Mouse (Mus musculus) spleen, postnatal 4 days (tissue): Measurements from ENCODE around the gene Ccdc24.
A peak's percentile ranks its signal among the peaks of the same experiment; 100 is the strongest.

ENCODE experiments used
- DNase-seq, 2 experiments: peaks; one replicate each; pipeline ENCODE4 v3.0.0; 2022; ENCODE audit warnings: low spot score in 2 of 2

Gene Ccdc24

DNA sequence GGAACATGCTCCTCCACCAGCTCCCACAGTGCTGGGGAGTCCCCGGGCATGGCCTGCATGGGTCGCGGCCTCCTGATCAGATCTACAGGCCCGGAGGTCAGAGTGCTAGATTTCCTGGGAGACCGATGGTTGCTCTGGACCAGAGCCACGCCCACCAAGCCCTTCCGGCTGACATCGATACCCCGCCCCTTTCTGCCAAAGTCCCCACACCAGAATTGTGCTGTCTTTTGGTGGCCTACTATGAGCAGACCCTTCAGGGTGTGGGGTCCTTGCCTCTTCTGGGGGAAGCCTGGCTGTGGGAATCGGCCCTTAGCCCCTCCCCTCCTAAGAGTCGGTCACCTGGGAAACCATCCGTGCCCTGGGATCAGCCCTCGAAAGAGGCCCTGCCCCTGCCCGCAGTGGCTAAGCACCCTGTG, at the start of gene Ccdc24:
Gene Ccdc24 (minus strand): TSS at position 87 of the 416 bp plus-strand sequence.
- DNase-seq = no peak

DNA sequence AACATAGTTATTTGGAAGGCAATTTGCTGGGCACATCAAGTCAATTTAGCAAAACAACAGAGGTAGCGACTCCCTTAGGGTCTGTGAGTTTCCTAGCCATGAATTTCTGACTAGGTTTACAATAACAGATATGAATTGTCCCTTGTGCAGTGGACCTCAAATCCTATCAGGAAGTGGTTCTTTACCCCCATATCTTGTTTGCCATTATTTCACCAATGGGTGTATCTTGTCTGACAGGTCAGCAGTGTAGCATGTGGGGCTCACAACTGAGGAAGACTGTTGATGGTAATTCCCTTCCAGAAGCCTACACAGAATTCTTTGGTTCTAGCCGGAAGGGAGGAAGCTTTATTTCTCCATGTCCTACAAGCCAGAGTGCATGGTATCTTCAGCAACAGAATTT, 49.0 kb upstream of the Ccdc24 start:
- DNase-seq = no peak

DNA sequence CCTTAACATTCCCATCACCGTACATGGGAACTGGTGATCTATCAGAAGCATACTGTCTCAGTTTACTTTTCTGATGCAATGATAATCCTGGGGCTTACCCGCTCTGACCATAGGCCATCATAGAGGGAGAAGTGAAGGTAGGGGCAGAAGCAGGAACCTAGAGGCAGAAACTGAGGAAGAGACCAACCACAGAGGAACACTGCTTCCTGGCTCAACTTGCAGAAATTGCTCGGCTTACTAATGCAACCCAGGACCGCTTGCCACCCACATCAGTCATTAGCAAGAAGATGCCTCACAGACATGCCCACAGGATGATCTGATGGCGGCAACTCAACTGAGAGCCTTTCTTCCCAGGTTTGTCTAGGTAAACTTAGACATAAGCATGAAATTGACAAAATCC, 46.4 kb upstream of the Ccdc24 start:
- no peak for DNase-seq

DNA sequence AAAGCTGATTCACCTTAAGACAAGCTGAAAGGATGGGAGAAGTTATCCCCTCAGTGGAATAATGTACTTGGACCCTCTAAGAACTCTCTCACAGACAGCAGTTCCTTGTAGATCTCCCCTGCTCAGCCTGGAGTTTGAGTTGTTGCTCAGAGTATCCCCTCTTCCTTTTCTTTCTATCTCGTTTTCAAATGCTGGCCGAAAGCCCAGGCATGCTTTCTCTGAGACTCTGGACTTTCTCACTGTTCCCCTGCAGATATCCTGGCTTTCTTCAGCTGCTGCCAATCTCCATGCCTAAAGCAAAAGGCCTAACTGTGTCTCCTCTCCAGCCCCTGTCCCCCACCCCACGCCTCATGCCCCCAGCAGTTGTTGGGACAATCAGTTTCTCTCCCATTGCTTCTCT, 45.9 kb upstream of the Ccdc24 start:
- no peak for DNase-seq

DNA sequence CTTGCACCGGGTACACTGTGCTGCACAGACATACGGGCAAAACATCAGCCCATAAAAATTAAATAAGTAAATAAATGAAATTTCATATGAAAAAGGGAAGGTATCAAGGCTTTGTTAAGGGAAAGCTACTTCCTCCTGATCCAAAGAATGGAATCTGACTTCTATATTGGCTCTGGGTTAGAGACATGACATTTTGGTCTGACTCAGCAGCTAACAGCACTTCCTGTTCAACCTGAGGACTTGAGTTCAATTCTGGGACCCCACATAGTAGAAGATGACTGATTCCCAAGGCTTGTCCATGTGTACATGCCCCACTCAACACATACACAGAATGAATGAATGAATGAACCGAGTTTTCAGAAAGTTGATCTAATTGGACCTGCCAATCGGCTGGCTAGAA, 45.5 kb upstream of the Ccdc24 start:
- no peak for DNase-seq

DNA sequence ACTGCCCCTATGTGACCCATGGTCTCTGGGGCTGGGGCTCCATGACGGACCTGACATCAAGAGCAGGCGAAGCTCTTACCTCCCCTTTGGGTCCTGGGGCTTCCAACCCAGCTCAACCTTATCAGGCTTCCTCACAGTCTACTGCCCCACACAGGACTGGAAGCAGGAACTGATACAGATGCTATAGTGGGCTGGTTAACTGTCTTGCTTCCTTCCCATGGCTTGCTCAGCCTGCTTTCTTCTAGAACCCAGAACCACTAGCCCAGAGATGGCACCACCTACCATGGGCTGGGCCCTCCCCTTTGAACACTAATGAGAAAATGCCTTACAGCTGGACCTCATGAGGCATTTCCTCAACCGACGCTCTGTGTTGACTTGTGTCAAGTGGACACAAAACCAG, 45.0 kb upstream of the Ccdc24 start:
- DNase-seq = no peak

DNA sequence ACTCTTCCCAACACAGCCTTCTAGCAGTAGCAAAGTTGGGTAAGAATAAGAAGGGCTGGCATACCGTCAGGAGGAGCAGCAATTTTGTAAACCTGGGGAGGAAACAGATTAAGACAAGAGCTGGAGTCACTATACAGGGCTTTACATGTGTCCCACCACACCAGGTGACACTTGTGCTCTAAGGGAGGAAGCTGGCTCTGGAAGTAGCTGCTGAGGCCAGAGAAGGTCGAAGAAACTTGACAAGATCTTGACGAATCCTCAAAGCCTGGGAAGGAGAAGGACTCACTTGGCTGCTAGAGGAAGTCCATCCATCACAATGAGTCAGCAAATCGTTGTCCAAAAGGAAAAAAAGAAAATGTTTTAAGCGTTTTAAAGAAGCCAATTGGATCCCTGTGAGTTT, 44.0 kb upstream of the Ccdc24 start:
- DNase-seq = no peak

DNA sequence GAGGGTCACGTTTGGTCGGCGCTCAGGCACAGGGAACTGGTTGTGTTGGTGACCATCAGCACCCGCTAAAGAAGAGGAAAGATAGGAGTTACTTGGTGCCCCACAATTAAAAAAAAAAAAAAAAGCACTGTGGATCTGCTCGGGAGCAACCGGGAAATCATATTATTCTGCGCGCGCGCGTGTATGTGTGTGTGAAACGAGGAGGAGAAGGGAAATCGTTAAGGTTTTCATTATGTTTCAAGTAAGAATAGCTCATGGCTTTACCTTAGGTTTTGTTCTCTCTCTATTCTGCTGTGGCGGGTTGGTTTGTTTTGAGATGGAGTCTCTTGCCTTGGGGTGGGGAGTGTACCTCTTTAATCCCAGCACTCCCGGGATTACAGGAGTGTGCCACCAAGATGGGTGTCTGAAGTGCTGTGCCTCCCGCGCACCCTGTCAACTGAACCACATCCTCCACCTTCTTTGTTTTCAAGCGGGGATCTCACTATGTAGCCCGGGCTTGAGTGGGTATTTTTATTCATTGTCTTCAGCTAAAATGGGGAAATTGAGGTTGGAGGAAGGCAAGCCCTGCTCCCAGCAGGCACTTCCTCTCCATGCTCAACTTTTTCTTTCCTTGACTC, 43.2 kb upstream of the Ccdc24 start:
- no peak for DNase-seq

DNA sequence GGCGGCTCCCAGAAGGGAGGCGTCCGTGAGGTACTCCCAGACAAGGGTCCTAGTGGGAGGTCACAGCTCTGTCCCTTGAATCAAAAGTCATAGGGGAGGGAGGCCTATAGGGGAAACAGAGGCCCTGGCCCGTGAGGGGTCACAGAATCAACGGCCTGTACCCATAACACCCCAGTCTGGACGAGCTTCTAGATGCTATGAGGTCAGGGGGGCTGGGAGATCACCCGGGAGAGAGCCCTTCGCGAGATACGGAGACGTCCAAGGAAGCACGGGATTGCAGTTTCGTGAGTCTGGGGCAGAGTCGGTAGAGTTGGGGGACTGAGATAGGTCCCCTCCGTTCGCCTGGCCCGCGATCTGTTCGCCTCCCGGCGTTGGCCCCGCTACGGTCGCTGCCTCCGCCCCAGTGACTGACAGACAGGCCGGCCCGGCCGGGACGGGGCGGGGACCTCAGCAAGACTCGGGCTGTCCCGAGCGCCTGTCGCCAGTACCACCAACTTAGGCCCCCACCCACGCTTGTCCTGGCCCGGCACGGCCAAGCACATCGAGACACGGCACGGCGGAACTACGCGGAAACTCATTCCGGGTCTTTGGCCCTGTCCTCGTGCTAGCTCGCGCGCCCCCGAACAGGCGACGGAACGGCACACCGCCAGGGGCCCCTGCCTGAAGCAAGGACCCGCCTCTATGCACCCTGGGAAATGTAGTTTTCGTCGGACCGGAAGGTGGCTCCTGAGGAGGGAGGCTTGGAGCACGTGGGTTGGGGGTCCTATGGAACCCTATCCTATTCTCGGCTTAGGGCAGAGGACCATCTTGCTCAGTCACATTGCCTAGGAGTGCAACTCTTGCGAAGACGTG, 42.5 kb upstream of the Ccdc24 start, which contains the start of gene Ipo13:
Gene Ipo13 (minus strand): TSS at position 409 of the 852 bp plus-strand sequence.
- peak; percentile 91 to 95 for DNase-seq

DNA sequence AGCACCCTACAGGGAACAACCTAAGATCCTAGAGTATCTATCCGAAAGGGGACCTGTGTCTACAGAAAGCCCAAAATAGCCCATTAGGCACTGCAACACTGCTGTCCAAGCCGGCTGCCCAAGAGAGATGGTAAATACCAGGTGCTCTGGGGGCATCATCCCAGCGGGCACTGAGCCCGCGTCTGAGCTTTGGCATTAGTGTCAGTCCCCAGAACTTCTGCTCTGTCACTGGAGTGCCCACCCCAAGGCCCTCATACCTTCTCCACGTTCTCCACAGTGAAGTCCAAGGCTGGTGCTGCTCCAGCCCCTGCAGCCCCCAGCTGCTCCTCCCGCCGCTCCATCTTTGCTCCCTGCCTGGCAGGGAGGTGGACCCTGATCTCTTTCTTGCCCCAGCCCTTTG, 41.7 kb upstream of the Ccdc24 start:
- peak in 1 of 2 experiments; percentile 22 for DNase-seq

DNA sequence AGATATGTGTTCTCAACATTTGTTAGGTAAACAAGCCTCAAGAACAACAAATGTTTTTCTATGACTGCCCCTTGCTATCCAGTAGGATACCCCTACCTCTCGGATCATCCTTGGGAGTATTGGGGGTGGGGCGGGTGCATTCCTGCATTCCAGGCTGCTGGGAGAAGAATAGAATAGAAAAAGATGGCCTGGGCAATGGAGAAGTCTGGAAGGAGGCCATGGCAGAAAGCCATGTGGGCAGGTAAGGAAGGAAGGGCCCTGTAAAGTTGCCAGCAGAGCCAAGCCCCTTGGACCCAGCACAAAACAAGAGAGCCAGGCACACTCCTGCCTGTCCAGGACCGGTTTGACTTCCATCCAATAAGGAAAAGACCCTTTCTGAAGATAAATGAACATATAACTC, 41.1 kb upstream of the Ccdc24 start:
- peak in 1 of 2 experiments; percentile 12 for DNase-seq

DNA sequence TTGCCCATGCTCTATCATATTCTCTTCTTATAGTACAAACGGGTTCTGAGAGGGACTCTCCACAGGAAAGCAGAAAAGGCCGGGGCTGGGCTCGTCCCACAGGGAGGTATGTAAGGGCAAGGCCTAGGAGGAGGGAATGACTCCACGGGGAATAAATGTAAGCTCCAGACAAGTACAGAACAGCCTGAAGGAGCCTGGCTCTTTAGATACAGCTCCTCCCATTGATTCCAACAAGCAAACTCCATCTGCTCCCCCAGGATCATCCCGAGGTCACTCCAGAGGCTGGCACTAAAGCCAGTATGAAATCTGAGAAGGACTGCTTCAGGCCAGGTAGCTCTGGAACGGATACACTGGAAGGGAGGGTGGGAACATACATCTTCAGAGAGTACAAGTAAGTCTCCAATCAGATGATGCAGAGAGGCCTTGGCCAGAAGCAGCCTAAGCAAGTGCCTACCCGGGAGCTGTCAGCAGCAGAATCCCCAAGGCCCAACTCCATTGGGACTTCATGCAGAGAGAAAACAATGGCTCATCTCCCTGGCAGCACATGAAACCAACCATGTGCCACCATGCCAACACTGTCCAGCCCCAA, 40.4 kb upstream of the Ccdc24 start:
- DNase-seq = no peak

DNA sequence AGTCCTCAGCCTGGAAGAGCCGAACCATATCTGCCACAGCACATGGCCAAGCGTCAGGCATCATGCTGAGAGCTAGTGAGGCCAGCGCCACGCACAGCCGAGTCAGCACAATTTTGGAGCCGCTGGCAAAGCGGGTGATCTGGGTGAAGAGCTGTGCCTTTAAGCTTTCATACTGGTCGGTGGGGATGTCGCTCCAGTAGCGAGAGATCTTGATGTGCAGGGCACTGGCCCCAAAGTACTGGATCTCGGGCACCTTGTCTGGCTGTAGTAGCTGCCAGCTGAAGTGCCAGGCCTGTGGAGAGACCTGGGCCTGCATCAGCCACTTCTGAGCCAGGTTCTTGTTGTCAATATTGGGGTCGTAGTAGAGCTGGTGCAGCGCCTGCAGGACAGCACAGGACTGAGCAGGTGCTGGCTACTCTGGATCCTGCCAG, 39.8 kb upstream of the Ccdc24 start:
- peak in 1 of 2 experiments; percentile 11 for DNase-seq

DNA sequence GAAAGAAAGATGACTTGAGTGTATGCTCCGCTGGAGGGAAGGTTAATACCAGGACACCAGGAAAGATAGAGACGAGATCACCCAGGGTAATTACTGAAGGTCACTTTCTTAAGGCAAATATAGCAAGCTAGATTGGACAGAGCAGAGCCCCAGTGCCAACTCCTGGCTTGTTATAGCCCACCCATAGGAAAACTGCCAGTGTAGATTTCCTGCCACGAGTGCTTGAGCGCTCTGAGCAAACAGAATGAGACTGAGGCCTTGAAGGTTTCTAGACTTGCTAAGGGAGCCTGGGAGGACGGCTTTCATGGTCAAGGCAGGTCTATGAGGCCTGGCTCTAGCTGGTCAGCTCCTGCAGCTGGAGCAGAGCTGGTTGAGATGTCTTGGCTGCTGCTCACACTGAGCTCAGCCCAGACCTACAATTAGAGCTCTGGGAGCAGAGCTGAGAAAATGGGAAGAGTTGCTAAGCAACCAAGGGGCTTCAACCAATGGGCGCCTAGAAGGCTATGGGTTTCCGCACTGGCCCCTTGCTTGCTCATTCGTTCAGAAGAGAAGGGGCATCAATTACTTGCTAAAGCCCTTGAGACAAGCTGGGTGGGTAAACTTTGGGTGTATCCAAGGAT, 36.6 kb upstream of the Ccdc24 start:
- DNase-seq = no peak

DNA sequence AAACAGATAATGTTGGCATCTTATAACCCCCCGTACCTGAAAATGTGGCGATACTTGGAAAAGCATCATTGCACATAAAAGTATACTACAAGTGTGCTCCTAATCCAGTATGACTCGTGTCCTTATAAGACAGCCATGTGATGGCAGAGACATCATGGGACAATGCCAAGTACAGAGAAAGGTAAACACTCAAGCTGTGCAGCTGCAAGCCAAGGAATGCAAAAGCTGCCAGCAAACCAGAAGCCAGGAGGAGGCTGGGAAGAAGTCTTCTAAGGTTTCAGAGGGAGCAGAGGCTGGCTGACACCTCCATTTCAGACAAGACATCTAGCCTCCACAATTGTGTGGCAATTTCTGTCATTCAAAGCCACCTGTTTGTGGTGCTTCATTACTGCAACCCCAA, 33.8 kb upstream of the Ccdc24 start:
- no peak for DNase-seq

DNA sequence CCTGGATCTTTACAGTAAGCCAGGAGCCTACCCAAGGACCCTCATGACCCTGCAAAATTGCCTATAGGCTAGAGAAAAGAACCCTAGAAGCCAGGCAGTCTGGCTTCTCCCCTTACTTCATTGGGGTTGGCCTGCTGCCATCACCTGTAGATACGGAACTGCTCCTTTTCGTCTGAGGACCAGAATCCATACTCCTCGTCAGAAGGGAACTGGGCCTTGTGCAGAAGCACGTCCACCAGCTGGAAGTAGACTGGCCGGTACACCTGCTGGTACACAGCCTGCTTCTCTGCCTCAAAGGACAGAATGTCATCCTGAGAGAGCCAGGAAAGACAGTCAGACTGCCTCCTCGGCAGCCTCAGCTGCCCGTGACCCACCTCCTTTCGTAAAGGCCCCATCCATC, 32.4 kb upstream of the Ccdc24 start:
- DNase-seq = no peak

DNA sequence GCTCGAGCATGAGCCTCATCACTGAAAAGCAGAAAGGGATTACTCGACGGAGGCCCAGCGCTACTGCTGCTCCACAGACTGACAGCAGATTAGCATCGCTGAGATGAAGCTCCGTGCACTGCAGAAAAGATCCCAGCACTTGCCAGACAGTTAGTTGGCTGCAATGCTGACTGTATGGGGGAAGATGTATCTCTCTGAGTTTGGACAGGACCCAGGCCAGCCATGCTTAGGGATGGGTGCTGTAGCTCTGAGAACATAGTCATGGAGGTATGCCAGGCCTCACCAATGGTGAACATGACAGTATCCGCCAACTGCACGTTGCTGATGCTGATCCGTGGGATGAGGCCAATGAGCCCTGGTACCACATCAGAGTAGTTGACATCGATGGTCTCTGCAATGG, 31.7 kb upstream of the Ccdc24 start:
- DNase-seq = no peak

DNA sequence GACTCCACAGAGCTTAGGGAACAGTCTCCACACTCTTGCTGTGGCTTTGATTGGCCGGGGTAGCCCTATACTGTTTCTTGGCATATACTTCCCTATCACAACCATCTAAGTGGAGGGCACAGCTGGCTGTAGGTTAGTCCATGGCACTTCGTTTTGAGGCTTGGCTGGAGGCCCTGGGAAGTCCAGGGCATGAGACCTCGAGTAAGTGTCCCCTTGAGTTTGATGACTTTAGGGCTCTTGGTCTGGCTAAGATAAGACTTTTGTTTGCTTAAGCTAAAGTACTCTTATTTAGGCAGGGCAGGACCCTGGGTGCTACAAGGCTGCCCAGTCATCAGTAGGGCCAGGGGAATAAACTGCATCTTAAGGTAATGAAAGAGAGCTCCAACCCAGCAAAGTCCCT, 25.8 kb upstream of the Ccdc24 start:
- no peak for DNase-seq

DNA sequence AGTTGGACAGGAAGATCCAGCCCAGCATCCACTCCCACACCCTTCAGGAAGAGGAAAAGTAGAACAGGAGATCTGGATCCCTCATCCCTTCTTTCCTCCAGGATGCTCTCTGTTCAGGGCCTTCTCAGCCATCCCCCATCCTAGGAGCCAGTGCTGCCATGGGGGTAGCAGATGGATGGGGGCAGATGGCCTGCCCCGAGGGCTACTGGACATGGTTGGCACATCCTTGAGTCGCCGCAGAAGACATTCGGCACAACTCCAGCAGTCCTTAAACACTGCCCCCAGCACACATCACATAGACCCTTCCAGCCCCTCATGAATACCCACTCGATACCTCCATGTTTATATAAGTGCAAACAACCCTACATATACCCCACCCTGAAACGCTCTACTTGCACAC, 23.7 kb upstream of the Ccdc24 start:
- DNase-seq = no peak

DNA sequence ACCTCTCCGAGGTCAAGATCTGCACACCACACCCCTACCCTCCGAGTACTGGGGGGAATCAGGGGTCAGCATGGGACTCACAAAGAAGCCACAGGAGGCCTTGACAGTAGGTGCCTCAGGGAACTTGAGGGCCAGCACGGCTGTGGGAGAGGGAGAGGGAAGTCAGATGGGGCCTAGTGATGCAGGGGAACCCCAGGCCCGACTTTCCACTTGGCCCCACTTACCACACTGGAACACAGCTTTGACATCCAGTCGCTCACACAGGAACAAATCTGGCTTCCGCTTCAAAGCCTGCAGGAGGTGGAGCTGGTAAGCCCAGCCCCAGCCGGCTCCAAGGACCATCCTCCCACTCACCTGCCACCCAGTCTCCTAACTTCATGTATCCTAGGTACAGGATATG, 23.0 kb upstream of the Ccdc24 start:
- DNase-seq = no peak

DNA sequence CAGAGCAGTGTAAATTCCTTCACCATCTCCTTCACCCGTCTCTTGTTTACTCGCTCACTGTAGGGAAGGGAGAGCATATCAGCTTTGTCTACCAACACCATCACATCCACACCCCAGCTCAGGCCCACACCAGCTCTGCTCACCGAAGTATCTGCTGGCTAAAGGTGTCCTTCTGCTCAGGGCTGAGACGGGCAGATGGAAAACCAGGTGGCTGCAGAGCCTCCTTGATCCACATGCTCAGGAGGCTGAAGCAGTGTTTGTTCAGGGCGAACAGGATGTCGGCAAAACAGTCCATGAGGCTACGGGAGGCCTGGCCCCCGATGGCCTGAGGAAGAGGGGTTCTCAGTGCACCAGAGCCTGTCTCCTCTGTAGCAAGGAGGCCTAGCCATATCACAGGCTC, 22.2 kb upstream of the Ccdc24 start:
- no peak for DNase-seq

DNA sequence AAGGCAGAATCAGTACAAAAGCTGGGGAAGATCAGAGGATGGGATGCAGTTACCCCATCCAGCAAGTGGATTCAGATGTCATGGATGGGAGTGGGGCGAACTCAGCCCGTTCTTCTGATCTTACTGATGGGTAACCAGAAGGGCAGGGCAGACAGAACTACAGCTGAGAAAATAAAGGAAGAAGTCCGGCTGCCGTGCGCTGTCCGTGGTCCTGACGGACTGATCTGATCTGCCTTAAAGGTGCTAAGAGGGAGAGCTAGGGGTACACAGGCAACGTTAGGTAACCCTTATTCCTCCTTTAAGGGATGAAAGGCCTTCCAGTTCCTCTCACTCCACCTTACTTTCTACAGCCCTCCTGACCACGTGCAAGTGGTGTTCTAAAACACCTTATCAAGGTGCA, 21.0 kb upstream of the Ccdc24 start:
- peak; percentile 70 to 86 for DNase-seq
